Mouse (Mus musculus): Measurements from ENCODE around the gene Kidins220. TPM values are rescaled to one million over a fixed set of nuclear protein-coding genes. Genes with fewer than 3 reads are reported as not detected.

Gene Kidins220
- polyA plus RNA-seq, 1 experiment from 2014 or later = 32.7 TPM

DNA sequence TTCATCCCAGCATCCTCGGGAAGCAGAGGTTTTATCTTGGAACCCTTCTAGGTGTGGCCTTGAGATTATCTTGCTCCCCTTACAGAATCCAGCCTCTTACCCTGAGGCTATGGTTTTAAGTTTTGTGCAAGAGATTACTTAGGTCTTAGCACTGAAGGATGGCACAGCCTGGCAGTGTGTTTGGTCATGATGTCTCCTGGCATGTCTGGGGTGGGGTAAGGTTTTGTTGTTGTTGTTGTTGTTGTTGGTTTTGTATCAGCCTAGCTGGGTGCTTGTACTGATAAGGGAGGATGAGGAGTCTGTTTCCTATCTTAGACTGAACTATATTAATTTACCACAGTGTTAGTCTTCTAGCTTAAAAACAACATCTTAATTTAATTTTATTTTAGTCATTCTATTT lies 38.4 kb upstream of the Kidins220 start:
- H3K9ac ChIP-seq (ENCODE audit: low read length) = no peak overlapping the region
- H3K4me1 ChIP-seq (ENCODE audit: control insufficient read depth, insufficient read depth, low read length) = peaks cover 5% of the 10 kb centered on the region; the same call in 1 of the 2 replicates
- H3K4me2 ChIP-seq (ENCODE audit: low read depth, low read length) = no peak overlapping the region
- WGBS = 52% methylated on average over 1 of the region's 1 CpGs
- no peaks in the 10 kb centered on the region for H3K27me3 ChIP-seq (ENCODE audit: control insufficient read depth, insufficient read depth, low read length)
- H3K4me3 ChIP-seq (replicated peaks; ENCODE audit: low read length) = no peak overlapping the region
- no peak overlapping the region for H3K27ac ChIP-seq (ENCODE audit: low read length)
- no peaks in the 10 kb centered on the region for H3K9me3 ChIP-seq (replicated peaks; ENCODE audit: control insufficient read depth, low read length)
- no peak for ATAC-seq (ENCODE audit: insufficient read depth, low FRiP score)
- no peaks in the 10 kb centered on the region for H3K36me3 ChIP-seq (ENCODE audit: control insufficient read depth, insufficient read depth, low read length)

DNA sequence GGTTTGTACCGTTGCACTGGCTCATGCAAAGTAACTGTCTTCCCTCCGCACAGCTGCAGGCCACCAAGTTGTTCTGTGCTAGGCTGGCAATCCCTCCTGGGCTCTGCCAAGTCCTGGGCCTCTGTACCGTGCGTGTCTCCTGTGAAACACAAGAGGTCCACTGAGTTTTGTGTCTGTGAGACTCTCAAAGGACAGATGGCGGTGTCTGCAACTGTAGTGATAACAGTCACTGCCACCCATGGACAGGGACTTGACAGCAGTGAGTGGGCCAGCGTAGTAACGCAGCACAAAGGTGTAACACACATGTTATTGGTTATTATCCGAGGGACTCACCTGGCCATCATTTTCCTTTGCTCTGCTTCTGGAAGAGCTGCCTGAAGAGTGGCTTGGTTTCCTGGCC lies 35.4 kb upstream of the Kidins220 start:
- WGBS = 94% methylated on average over 8 of the region's 8 CpGs
- Histone ChIP-seq H3K4me1 (ENCODE audit: control insufficient read depth, insufficient read depth, low read length) (no peaks in the 10 kb centered on the region), H3K9me3 (replicated peaks; ENCODE audit: control insufficient read depth, low read length) (no peaks in the 10 kb centered on the region), H3K9ac (ENCODE audit: low read length) (no peak overlapping the region), H3K4me3 (replicated peaks; ENCODE audit: low read length) (no peak overlapping the region), H3K36me3 (ENCODE audit: control insufficient read depth, insufficient read depth, low read length) (no peaks in the 10 kb centered on the region; the same call in 1 of the 2 replicates), H3K27me3 (ENCODE audit: control insufficient read depth, insufficient read depth, low read length) (no peaks in the 10 kb centered on the region), H3K4me2 (ENCODE audit: low read depth, low read length) (no peak overlapping the region), H3K27ac (ENCODE audit: low read length) (no peak overlapping the region)
- ATAC-seq (ENCODE audit: insufficient read depth, low FRiP score) = no peak

DNA sequence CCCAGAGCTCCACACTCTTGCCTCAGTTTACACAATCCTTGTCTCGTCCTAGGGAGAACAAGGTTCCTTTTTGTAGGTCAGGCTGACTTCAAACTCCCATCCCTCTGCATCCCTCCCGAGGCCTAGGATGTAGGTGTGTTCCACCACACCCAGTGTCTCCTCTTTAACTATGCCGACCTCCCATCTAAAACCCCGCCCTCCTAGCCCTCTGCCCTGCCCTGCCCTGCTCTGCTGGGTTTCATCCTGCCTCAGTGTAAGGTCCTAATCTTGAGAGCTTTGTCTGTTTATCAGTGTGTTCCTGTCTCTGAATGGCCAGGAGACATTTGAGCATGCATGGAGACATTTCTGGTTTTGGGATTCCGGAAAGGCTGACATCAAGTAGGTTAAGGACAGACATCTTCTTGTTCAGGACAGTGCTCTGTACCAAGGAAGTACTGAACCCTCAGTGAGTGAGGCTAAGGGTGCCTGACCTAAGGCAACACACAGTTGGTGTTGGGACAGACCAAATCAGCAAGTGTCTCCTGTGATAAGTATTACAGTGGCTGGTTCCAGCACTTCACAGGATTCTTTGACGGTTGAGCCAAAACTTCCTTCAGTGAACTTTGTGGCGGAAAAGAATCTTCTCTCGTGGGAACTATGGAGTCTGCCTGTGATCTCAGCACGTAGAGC lies 32.0 kb upstream of the Kidins220 start:
- H3K4me1 ChIP-seq (ENCODE audit: control insufficient read depth, insufficient read depth, low read length) = no peaks in the 10 kb centered on the region
- 76% methylated on average over 9 of the region's 9 CpGs for WGBS
- no peaks in the 10 kb centered on the region for H3K9me3 ChIP-seq (replicated peaks; ENCODE audit: control insufficient read depth, low read length)
- H3K4me3 ChIP-seq (replicated peaks; ENCODE audit: low read length) = no peak overlapping the region
- no peaks in the 10 kb centered on the region; the same call in 1 of the 2 replicates for H3K36me3 ChIP-seq (ENCODE audit: control insufficient read depth, insufficient read depth, low read length)
- no peak overlapping the region for H3K9ac ChIP-seq (ENCODE audit: low read length)
- H3K4me2 ChIP-seq (ENCODE audit: low read depth, low read length) = no peak overlapping the region
- H3K27ac ChIP-seq (ENCODE audit: low read length) = no peak overlapping the region
- no peak for ATAC-seq (ENCODE audit: insufficient read depth, low FRiP score)
- H3K27me3 ChIP-seq (ENCODE audit: control insufficient read depth, insufficient read depth, low read length) = no peaks in the 10 kb centered on the region

- H3K9me3 ChIP-seq (replicated peaks; ENCODE audit: control insufficient read depth, low read length) = no peaks in the 10 kb centered on the region
- no peak overlapping the region for H3K27ac ChIP-seq (ENCODE audit: low read length)
- H3K4me3 ChIP-seq (replicated peaks; ENCODE audit: low read length) = no peak overlapping the region
- no peak overlapping the region for H3K9ac ChIP-seq (ENCODE audit: low read length)
- ATAC-seq (ENCODE audit: insufficient read depth, low FRiP score) = no peak
- no peaks in the 10 kb centered on the region for H3K4me1 ChIP-seq (ENCODE audit: control insufficient read depth, insufficient read depth, low read length)
- no peaks in the 10 kb centered on the region; the same call in 1 of the 2 replicates for H3K36me3 ChIP-seq (ENCODE audit: control insufficient read depth, insufficient read depth, low read length)
- H3K27me3 ChIP-seq (ENCODE audit: control insufficient read depth, insufficient read depth, low read length) = no peaks in the 10 kb centered on the region
- 90% methylated on average over 4 of the region's 4 CpGs for WGBS
- H3K4me2 ChIP-seq (ENCODE audit: low read depth, low read length) = no peak overlapping the region
These were observed 31.3 kb upstream of the Kidins220 start for GRCm38 (mm10) chr12:24943427-24943826.

- no peaks in the 10 kb centered on the region; the same call in 1 of the 2 replicates for H3K36me3 ChIP-seq (ENCODE audit: control insufficient read depth, insufficient read depth, low read length)
- no peak overlapping the region for H3K27ac ChIP-seq (ENCODE audit: low read length)
- no peak overlapping the region for H3K4me2 ChIP-seq (ENCODE audit: low read depth, low read length)
- no peaks in the 10 kb centered on the region for H3K4me1 ChIP-seq (ENCODE audit: control insufficient read depth, insufficient read depth, low read length)
- no peak overlapping the region for H3K4me3 ChIP-seq (replicated peaks; ENCODE audit: low read length)
- no peak for ATAC-seq (ENCODE audit: insufficient read depth, low FRiP score)
- H3K9ac ChIP-seq (ENCODE audit: low read length) = no peak overlapping the region
- WGBS = 92% methylated on average over 7 of the region's 7 CpGs
- no peaks in the 10 kb centered on the region for H3K27me3 ChIP-seq (ENCODE audit: control insufficient read depth, insufficient read depth, low read length)
- H3K9me3 ChIP-seq (replicated peaks; ENCODE audit: control insufficient read depth, low read length) = no peaks in the 10 kb centered on the region
These were observed 30.1 kb upstream of the Kidins220 start for GRCm38 (mm10) chr12:24944597-24944996.

- H3K27me3 ChIP-seq (ENCODE audit: control insufficient read depth, insufficient read depth, low read length) = no peaks in the 10 kb centered on the region
- H3K4me1 ChIP-seq (ENCODE audit: control insufficient read depth, insufficient read depth, low read length) = no peaks in the 10 kb centered on the region
- no peak overlapping the region for H3K4me2 ChIP-seq (ENCODE audit: low read depth, low read length)
- H3K9me3 ChIP-seq (replicated peaks; ENCODE audit: control insufficient read depth, low read length) = no peaks in the 10 kb centered on the region
- ATAC-seq (ENCODE audit: insufficient read depth, low FRiP score) = no peak
- H3K27ac ChIP-seq (ENCODE audit: low read length) = no peak overlapping the region
- peaks cover 4% of the 10 kb centered on the region; the same call in 1 of the 2 replicates for H3K36me3 ChIP-seq (ENCODE audit: control insufficient read depth, insufficient read depth, low read length)
- no peak overlapping the region for H3K9ac ChIP-seq (ENCODE audit: low read length)
- 88% methylated on average over 14 of the region's 14 CpGs for WGBS
- no peak overlapping the region for H3K4me3 ChIP-seq (replicated peaks; ENCODE audit: low read length)
These were observed 27.7 kb upstream of the Kidins220 start for GRCm38 (mm10) chr12:24947065-24947464.

DNA sequence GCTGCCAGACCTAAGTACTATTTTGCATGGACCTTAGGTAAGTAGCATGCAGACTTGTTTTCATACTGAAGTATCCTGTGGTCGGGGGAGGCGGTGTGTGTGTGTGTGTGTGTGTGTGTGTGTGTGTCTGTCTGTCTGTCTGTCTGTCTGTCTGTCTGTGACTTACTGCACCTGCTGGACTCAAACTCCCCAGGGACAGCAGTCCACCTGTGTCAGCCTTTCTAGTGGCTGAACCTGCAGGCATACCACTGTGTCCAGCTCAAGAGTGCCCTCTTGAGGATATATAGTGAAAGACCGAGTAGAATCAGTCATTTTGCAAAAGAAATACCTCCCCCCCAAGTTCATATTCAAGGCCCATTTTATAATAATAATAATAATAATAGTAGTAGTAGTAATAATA lies 26.4 kb upstream of the Kidins220 start:
- Histone ChIP-seq H3K9ac (ENCODE audit: low read length) (no peak overlapping the region), H3K9me3 (replicated peaks; ENCODE audit: control insufficient read depth, low read length) (no peaks in the 10 kb centered on the region), H3K4me3 (replicated peaks; ENCODE audit: low read length) (no peak overlapping the region), H3K4me1 (ENCODE audit: control insufficient read depth, insufficient read depth, low read length) (no peaks in the 10 kb centered on the region), H3K36me3 (ENCODE audit: control insufficient read depth, insufficient read depth, low read length) (peaks cover 4% of the 10 kb centered on the region; the same call in 1 of the 2 replicates), H3K27ac (ENCODE audit: low read length) (no peak overlapping the region), H3K27me3 (ENCODE audit: control insufficient read depth, insufficient read depth, low read length) (no peaks in the 10 kb centered on the region), H3K4me2 (ENCODE audit: low read depth, low read length) (no peak overlapping the region)
- no peak for ATAC-seq (ENCODE audit: insufficient read depth, low FRiP score)
- 63% methylated on average over 3 of the region's 3 CpGs for WGBS

GRCm38 (mm10) chr12:24950376-24951046 lies 24.2 kb upstream of the Kidins220 start:
- WGBS = 87% methylated on average over 7 of the region's 7 CpGs
- Histone ChIP-seq H3K9ac (ENCODE audit: low read length) (no peak overlapping the region), H3K4me3 (replicated peaks; ENCODE audit: low read length) (no peak overlapping the region), H3K36me3 (ENCODE audit: control insufficient read depth, insufficient read depth, low read length) (0 out of 2 replicates have a peak, but pooled peaks cover 4% of the 10 kb centered on the region), H3K4me2 (ENCODE audit: low read depth, low read length) (no peak overlapping the region), H3K9me3 (replicated peaks; ENCODE audit: control insufficient read depth, low read length) (no peaks in the 10 kb centered on the region), H3K4me1 (ENCODE audit: control insufficient read depth, insufficient read depth, low read length) (no peaks in the 10 kb centered on the region), H3K27ac (ENCODE audit: low read length) (no peak overlapping the region), H3K27me3 (ENCODE audit: control insufficient read depth, insufficient read depth, low read length) (no peaks in the 10 kb centered on the region)
- ATAC-seq (ENCODE audit: insufficient read depth, low FRiP score) = no peak

DNA sequence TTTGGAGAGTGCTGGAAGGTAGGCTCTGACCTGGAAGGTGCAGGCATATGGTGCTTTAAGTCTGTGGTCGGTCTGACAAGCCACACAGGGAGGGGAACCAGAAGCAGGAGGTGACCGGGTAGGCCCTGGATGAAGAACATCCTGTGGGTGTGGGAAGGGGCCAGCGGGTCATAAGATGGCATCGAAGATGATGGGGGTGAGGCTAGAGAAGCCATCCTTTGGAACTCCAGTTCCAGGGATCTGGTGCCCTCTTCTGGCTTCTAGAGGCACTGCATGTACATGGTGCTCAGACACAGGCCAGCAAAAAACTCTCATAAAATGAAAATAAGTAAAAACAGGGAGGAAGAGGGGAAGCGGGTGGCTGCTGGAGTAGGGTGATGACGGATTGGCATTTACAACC lies 22.6 kb upstream of the Kidins220 start:
- H3K4me1 ChIP-seq (ENCODE audit: control insufficient read depth, insufficient read depth, low read length) = no peaks in the 10 kb centered on the region
- 45% methylated on average over 6 of the region's 6 CpGs for WGBS
- peak; percentile 41; the same call in 1 of the 2 replicates for ATAC-seq (ENCODE audit: insufficient read depth, low FRiP score)
- H3K36me3 ChIP-seq (ENCODE audit: control insufficient read depth, insufficient read depth, low read length) = 0 out of 2 replicates have a peak, but pooled peaks cover 4% of the 10 kb centered on the region
- no peaks in the 10 kb centered on the region for H3K27me3 ChIP-seq (ENCODE audit: control insufficient read depth, insufficient read depth, low read length)
- no peak overlapping the region for H3K27ac ChIP-seq (ENCODE audit: low read length)
- no peak overlapping the region for H3K4me2 ChIP-seq (ENCODE audit: low read depth, low read length)
- no peaks in the 10 kb centered on the region for H3K9me3 ChIP-seq (replicated peaks; ENCODE audit: control insufficient read depth, low read length)
- H3K9ac ChIP-seq (ENCODE audit: low read length) = no peak overlapping the region
- no peak overlapping the region for H3K4me3 ChIP-seq (replicated peaks; ENCODE audit: low read length)
